Comparison of ENCODE assay signal across 9 mouse cellular contexts in genomic region chr4:46986054-46986453, GRCm38 (mm10). TPM values are rescaled to one million over a fixed set of nuclear protein-coding genes. Genes with fewer than 3 reads are reported as not detected.
"Had no signal": no experiment of that assay in that cellular context is flagged by ENCODE, and none has a peak within 500 bp of the region (broad histone marks: within the 10 kb centered on the region; RNA-seq: fewer than 3 reads in every experiment).

No protein-coding gene starts in this region.

- H3K9me3 ChIP-seq: limb, embryonic 15.5 days; midbrain, embryonic 13.5 days; neural tube, embryonic 15.5 days had no signal

- H3K4me2 ChIP-seq: limb, embryonic 15.5 days; midbrain, embryonic 13.5 days; neural tube, embryonic 15.5 days had no signal

- H3K4me3 ChIP-seq: limb, embryonic 15.5 days; midbrain, embryonic 13.5 days; neural tube, embryonic 15.5 days had no signal

- H3K27ac ChIP-seq: limb, embryonic 15.5 days; liver, embryonic 14.5 days; midbrain, embryonic 13.5 days; neural tube, embryonic 15.5 days; stomach, postnatal 0 days had no signal

- ATAC-seq: midbrain, embryonic 13.5 days had no signal

- DNase-seq: kidney, postnatal 25 days; lung, adult 18-20 months; thymus, postnatal 4 days had no signal

- H3K9ac ChIP-seq: limb, embryonic 15.5 days; liver, embryonic 14.5 days; midbrain, embryonic 13.5 days; neural tube, embryonic 15.5 days had no signal

- H3K36me3 ChIP-seq: limb, embryonic 15.5 days; midbrain, embryonic 13.5 days; neural tube, embryonic 15.5 days had no signal

RNA-seq across cellular contexts. Expression of gene Gabbr2, which starts 5.6 kb away (rescaled TPM):
- total RNA-seq: megakaryocyte-erythroid progenitor cell, adult 5-6 weeks had no signal
